Mouse (Mus musculus): Measurements from ENCODE around the gene Lmnb2.

DNA sequence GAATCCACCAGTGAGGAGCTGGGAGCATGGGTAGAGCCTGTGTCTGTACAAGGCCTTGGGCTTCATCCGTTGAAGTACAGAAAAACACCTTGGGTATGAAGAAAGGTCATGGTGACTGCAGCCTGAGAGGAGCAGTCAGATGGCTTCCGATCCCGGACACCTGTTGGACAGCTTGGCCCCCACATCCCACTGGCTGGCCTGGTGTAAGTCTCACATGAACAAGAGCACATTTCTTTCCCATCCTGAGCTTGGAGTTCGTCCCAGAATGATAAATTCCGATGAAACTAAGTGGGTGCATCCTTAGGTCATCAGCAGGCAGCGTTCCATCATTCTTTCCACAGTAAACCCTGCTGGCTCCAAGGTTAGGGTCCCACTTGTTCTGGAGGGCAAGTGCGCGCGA, 25.7 kb upstream of the Lmnb2 start:
- TF ChIP-seq CTCF (conservative IDR thresholded peaks at IDR 0.05; ENCODE audit: insufficient read depth, insufficient read length, low read depth, low read length) (no peak), POLR2A (IDR thresholded peaks at IDR 0.05; ENCODE audit: low read depth, low read length) (no peak)

Measured in kidney, adult 2 months (tissue).